Mouse (Mus musculus) B cell, adult 67 days (primary cell): Measurements from ENCODE around the gene Gm7942. TPM values are rescaled to one million over a fixed set of nuclear protein-coding genes. Genes with fewer than 3 reads are reported as not detected.

Experiments used
- total RNA-seq, 2 experiments: library from RNA; stranded (reverse); gene quantifications; 4 replicates each; pipeline ENCODE4 v1.2.4; 2023

The Gm7942 gene
- total RNA-seq = not detected

GRCm38 (mm10) chr5:95106638-95107037 lies at the start of gene Gm7942:
TSS of gene Gm7942 (plus strand) at chr5:95106938.

Other genes with a start within 250 kb of the Gm7942 start
- not detected for gene Gm3183, start 241.5 kb upstream of the Gm7942 start, total RNA-seq
- not detected for gene Gm6367, start 118.3 kb upstream of the Gm7942 start, total RNA-seq
- not detected for gene Gm16513, start 75.7 kb downstream of the Gm7942 start, total RNA-seq
- not detected for gene Gm10424, start 165.8 kb downstream of the Gm7942 start, total RNA-seq
- not detected for gene Gm3259, start 199.0 kb downstream of the Gm7942 start, total RNA-seq